Mouse (Mus musculus): ENCODE results near the gene Rad51ap1.

DNA sequence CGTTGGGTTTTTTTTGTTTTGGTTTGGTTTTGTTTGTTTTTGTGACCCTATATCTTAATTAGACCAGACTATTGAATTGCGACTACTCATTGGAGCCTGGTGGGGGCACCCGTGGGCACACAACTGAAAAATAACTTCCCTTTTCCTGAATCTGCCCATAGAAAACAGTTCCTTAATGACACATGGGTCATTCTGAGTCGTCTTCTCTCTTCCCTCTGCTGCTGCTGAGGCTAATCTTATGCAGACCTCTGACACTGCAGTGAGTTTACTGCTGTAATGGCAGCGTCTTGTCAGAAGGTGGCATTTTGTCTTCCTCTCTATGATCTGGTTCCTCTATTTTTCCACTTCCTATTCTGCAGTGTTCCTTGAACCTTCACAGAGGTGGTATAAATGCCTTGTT is 1.1 kb upstream of the Rad51ap1 start:
- TF ChIP-seq CTCF (IDR thresholded peaks at IDR 0.05; ENCODE audit: low read depth, low read length) = no peak
- no peak for TF ChIP-seq POLR2A (IDR thresholded peaks at IDR 0.05; ENCODE audit: extremely low read depth, insufficient read depth, low read length)
